Mouse (Mus musculus): Measurements from ENCODE around the gene AL732309.1. TPM values are rescaled to one million over a fixed set of nuclear protein-coding genes. Genes with fewer than 3 reads are reported as not detected.
A peak's percentile ranks its signal among the peaks of the same experiment; 100 is the strongest.

Gene AL732309.1
- total and polyA plus RNA-seq, 2 experiments: 2.2 to 7.3 TPM

GRCm38 (mm10) chr2:25290816-25291130, 44.1 kb upstream of the AL732309.1 start:
- Histone ChIP-seq H3K27ac (replicated peaks; ENCODE audit: insufficient read depth, low read depth, low read length) (no peak overlapping the region), H3K4me3 (ENCODE audit: insufficient read depth, low read depth, low read length) (no peak overlapping the region), H3K4me1 (ENCODE audit: control insufficient read depth, insufficient read depth, low read length) (peaks cover 3% of the 10 kb centered on the region; the same call in 1 of the 2 replicates), H3K79me2 (ENCODE audit: control insufficient read depth, insufficient read depth, low read length) (no peaks in the 10 kb centered on the region), H3K36me3 (ENCODE audit: control insufficient read depth, insufficient read depth, low read length) (no peaks in the 10 kb centered on the region), H3K27me3 (ENCODE audit: control insufficient read depth, insufficient read depth, low read length) (peaks cover 9% of the 10 kb centered on the region; the same call in 1 of the 2 replicates), H3K9ac (ENCODE audit: low read depth, low read length) (no peak overlapping the region)
- no peak for DNase-seq (ENCODE audit: extremely low read depth, low read depth, low spot score)
- 2% methylated on average over 18 of the region's 18 CpGs for WGBS
- no peak for TF ChIP-seq CTCF (IDR thresholded peaks at IDR 0.05; ENCODE audit: low read depth, low read length)
- no peak for TF ChIP-seq POLR2A (IDR thresholded peaks at IDR 0.05; ENCODE audit: extremely low read depth, insufficient read depth, low read length)

GRCm38 (mm10) chr2:25290101-25290815, 43.6 kb upstream of the AL732309.1 start:
- WGBS: 2% methylated on average over 54 of the region's 54 CpGs
- no peaks in the 10 kb centered on the region for H3K79me2 ChIP-seq (ENCODE audit: control insufficient read depth, insufficient read depth, low read length)
- no peak overlapping the region for H3K27ac ChIP-seq (replicated peaks; ENCODE audit: insufficient read depth, low read depth, low read length)
- H3K36me3 ChIP-seq (ENCODE audit: control insufficient read depth, insufficient read depth, low read length): no peaks in the 10 kb centered on the region; the same call in 1 of the 2 replicates
- H3K4me3 ChIP-seq (ENCODE audit: insufficient read depth, low read depth, low read length): peak overlapping the region; percentile 39; the same call in 1 of the 2 replicates
- no peak for TF ChIP-seq POLR2A (IDR thresholded peaks at IDR 0.05; ENCODE audit: extremely low read depth, insufficient read depth, low read length)
- no peak for TF ChIP-seq CTCF (IDR thresholded peaks at IDR 0.05; ENCODE audit: low read depth, low read length)
- peaks cover 9% of the 10 kb centered on the region; the same call in 1 of the 2 replicates for H3K27me3 ChIP-seq (ENCODE audit: control insufficient read depth, insufficient read depth, low read length)
- H3K4me1 ChIP-seq (ENCODE audit: control insufficient read depth, insufficient read depth, low read length): peaks cover 3% of the 10 kb centered on the region; the same call in 1 of the 2 replicates
- no peak overlapping the region for H3K9ac ChIP-seq (ENCODE audit: low read depth, low read length)
- DNase-seq (ENCODE audit: extremely low read depth, low read depth, low spot score): peak; percentile 23

GRCm38 (mm10) chr2:25289651-25290050, 43.0 kb upstream of the AL732309.1 start, which contains the start of gene Lrrc26:
Lrrc26 (plus strand) TSS chr2:25289915.
- peak; percentile 21 for DNase-seq (ENCODE audit: extremely low read depth, low read depth, low spot score)
- 5% methylated on average over 11 of the region's 11 CpGs for WGBS
- no peak within 1 kb of the TSS for H3K27ac ChIP-seq (replicated peaks; ENCODE audit: insufficient read depth, low read depth, low read length)
- H3K79me2 ChIP-seq (ENCODE audit: control insufficient read depth, insufficient read depth, low read length): no peaks in the 10 kb centered on the region
- peak within 1 kb of the TSS; percentile 39; the same call in 1 of the 2 replicates for H3K4me3 ChIP-seq (ENCODE audit: insufficient read depth, low read depth, low read length)
- peaks cover 3% of the 10 kb centered on the region; the same call in 1 of the 2 replicates for H3K4me1 ChIP-seq (ENCODE audit: control insufficient read depth, insufficient read depth, low read length)
- peaks cover 9% of the 10 kb centered on the region; the same call in 1 of the 2 replicates for H3K27me3 ChIP-seq (ENCODE audit: control insufficient read depth, insufficient read depth, low read length)
- TF ChIP-seq POLR2A (IDR thresholded peaks at IDR 0.05; ENCODE audit: extremely low read depth, insufficient read depth, low read length) (no peak), CTCF (IDR thresholded peaks at IDR 0.05; ENCODE audit: low read depth, low read length) (no peak)
- no peak within 1 kb of the TSS for H3K9ac ChIP-seq (ENCODE audit: low read depth, low read length)
- H3K36me3 ChIP-seq (ENCODE audit: control insufficient read depth, insufficient read depth, low read length): no peaks in the 10 kb centered on the region; the same call in 1 of the 2 replicates

GRCm38 (mm10) chr2:25288734-25289345, 42.2 kb upstream of the AL732309.1 start:
- Histone ChIP-seq H3K27ac (replicated peaks; ENCODE audit: insufficient read depth, low read depth, low read length) (no peak overlapping the region), H3K4me3 (ENCODE audit: insufficient read depth, low read depth, low read length) (no peak overlapping the region), H3K27me3 (ENCODE audit: control insufficient read depth, insufficient read depth, low read length) (peaks cover 9% of the 10 kb centered on the region; the same call in 1 of the 2 replicates), H3K79me2 (ENCODE audit: control insufficient read depth, insufficient read depth, low read length) (no peaks in the 10 kb centered on the region), H3K9ac (ENCODE audit: low read depth, low read length) (no peak overlapping the region), H3K4me1 (ENCODE audit: control insufficient read depth, insufficient read depth, low read length) (peaks cover 3% of the 10 kb centered on the region; the same call in 1 of the 2 replicates), H3K36me3 (ENCODE audit: control insufficient read depth, insufficient read depth, low read length) (peaks cover 2% of the 10 kb centered on the region; the same call in 1 of the 2 replicates)
- TF ChIP-seq CTCF (IDR thresholded peaks at IDR 0.05; ENCODE audit: low read depth, low read length): no peak
- TF ChIP-seq POLR2A (IDR thresholded peaks at IDR 0.05; ENCODE audit: extremely low read depth, insufficient read depth, low read length): no peak
- WGBS: 90% methylated on average over 7 of the region's 7 CpGs
- no peak for DNase-seq (ENCODE audit: extremely low read depth, low read depth, low spot score)

GRCm38 (mm10) chr2:25287927-25288649, 41.4 kb upstream of the AL732309.1 start, which contains the start of gene Tmem210:
Tmem210 (plus strand) TSS chr2:25288145.
- Histone ChIP-seq H3K27me3 (ENCODE audit: control insufficient read depth, insufficient read depth, low read length) (peaks cover 9% of the 10 kb centered on the region; the same call in 1 of the 2 replicates), H3K4me3 (ENCODE audit: insufficient read depth, low read depth, low read length) (no peak within 1 kb of the TSS), H3K79me2 (ENCODE audit: control insufficient read depth, insufficient read depth, low read length) (no peaks in the 10 kb centered on the region), H3K36me3 (ENCODE audit: control insufficient read depth, insufficient read depth, low read length) (peaks cover 2% of the 10 kb centered on the region; the same call in 1 of the 2 replicates), H3K9ac (ENCODE audit: low read depth, low read length) (no peak within 1 kb of the TSS), H3K27ac (replicated peaks; ENCODE audit: insufficient read depth, low read depth, low read length) (no peak within 1 kb of the TSS), H3K4me1 (ENCODE audit: control insufficient read depth, insufficient read depth, low read length) (peaks cover 3% of the 10 kb centered on the region; the same call in 1 of the 2 replicates)
- no peak for TF ChIP-seq POLR2A (IDR thresholded peaks at IDR 0.05; ENCODE audit: extremely low read depth, insufficient read depth, low read length)
- DNase-seq (ENCODE audit: extremely low read depth, low read depth, low spot score): no peak
- 85% methylated on average over 6 of the region's 6 CpGs for WGBS
